Mouse (Mus musculus): ENCODE results near the gene Ifnb1. TPM values are rescaled to one million over a fixed set of nuclear protein-coding genes. Genes with fewer than 3 reads are reported as not detected.

The Ifnb1 gene
- polyA plus RNA-seq, 1 experiment from 2014 or later = not detected

- DNase-seq (peak; percentile 29), ATAC-seq (ENCODE audit: low FRiP score, low TSS enrichment) (no peak)
- Histone ChIP-seq H3K27me3 (ENCODE audit: control insufficient read depth, insufficient read depth, low read length) (no peaks in the 10 kb centered on the region), H3K27ac (replicated peaks; ENCODE audit: low read depth, low read length) (no peak overlapping the region), H3K4me1 (ENCODE audit: control insufficient read depth, insufficient read depth, low read length) (no peaks in the 10 kb centered on the region), H3K4me2 (ENCODE audit: low read length) (no peak overlapping the region), H3K9me3 (ENCODE audit: control insufficient read depth, low read length) (no peaks in the 10 kb centered on the region), H3K4me3 (replicated peaks; ENCODE audit: low read depth, low read length) (no peak overlapping the region), H3K36me3 (ENCODE audit: control insufficient read depth, insufficient read depth, low read length) (no peaks in the 10 kb centered on the region), H3K9ac (replicated peaks; ENCODE audit: low read length) (no peak overlapping the region)
- WGBS = 68% methylated on average over 4 of the region's 4 CpGs
Observed at GRCm38 (mm10) chr4:88515711-88516211, 6.8 kb downstream of the Ifnb1 start.

- Histone ChIP-seq H3K9me3 (ENCODE audit: control insufficient read depth, low read length) (no peaks in the 10 kb centered on the region), H3K4me3 (replicated peaks; ENCODE audit: low read depth, low read length) (no peak overlapping the region), H3K4me1 (ENCODE audit: control insufficient read depth, insufficient read depth, low read length) (no peaks in the 10 kb centered on the region), H3K9ac (replicated peaks; ENCODE audit: low read length) (no peak overlapping the region), H3K27ac (replicated peaks; ENCODE audit: low read depth, low read length) (no peak overlapping the region), H3K4me2 (ENCODE audit: low read length) (no peak overlapping the region), H3K27me3 (ENCODE audit: control insufficient read depth, insufficient read depth, low read length) (no peaks in the 10 kb centered on the region), H3K36me3 (ENCODE audit: control insufficient read depth, insufficient read depth, low read length) (no peaks in the 10 kb centered on the region)
- DNase-seq (no peak), ATAC-seq (ENCODE audit: low FRiP score, low TSS enrichment) (no peak)
- 60% methylated on average over 2 of the region's 2 CpGs for WGBS
Observed at GRCm38 (mm10) chr4:88515250-88515649, 7.3 kb downstream of the Ifnb1 start.

DNA sequence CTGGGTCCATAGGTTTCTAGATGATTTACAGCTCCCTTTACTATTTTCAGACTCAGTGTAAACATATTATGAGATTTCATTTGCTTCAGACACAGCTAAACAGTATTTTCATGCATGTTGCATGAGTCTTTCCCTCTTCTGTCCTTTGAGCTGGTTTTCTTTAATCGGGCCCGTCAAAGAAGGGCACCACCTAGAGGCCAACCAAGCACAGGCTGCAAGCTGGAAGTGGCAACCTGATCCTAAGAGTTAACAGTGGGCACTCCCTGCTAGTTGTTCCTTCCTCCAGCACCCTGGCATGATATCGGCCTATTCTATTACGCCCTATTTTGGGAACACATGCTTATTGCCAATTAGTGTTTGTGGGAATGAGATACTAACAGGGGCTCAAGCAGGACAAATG, 8.2 kb downstream of the Ifnb1 start:
- 52% methylated on average over 4 of the region's 4 CpGs for WGBS
- DNase-seq (peak; percentile 61), ATAC-seq (ENCODE audit: low FRiP score, low TSS enrichment) (no peak)
- H3K9ac ChIP-seq (replicated peaks; ENCODE audit: low read length) = no peak overlapping the region
- no peaks in the 10 kb centered on the region for H3K4me1 ChIP-seq (ENCODE audit: control insufficient read depth, insufficient read depth, low read length)
- H3K27ac ChIP-seq (replicated peaks; ENCODE audit: low read depth, low read length) = no peak overlapping the region
- no peaks in the 10 kb centered on the region for H3K36me3 ChIP-seq (ENCODE audit: control insufficient read depth, insufficient read depth, low read length)
- no peak overlapping the region for H3K4me2 ChIP-seq (ENCODE audit: low read length)
- H3K9me3 ChIP-seq (ENCODE audit: control insufficient read depth, low read length) = no peaks in the 10 kb centered on the region
- H3K27me3 ChIP-seq (ENCODE audit: control insufficient read depth, insufficient read depth, low read length) = no peaks in the 10 kb centered on the region
- no peak overlapping the region for H3K4me3 ChIP-seq (replicated peaks; ENCODE audit: low read depth, low read length)

DNA sequence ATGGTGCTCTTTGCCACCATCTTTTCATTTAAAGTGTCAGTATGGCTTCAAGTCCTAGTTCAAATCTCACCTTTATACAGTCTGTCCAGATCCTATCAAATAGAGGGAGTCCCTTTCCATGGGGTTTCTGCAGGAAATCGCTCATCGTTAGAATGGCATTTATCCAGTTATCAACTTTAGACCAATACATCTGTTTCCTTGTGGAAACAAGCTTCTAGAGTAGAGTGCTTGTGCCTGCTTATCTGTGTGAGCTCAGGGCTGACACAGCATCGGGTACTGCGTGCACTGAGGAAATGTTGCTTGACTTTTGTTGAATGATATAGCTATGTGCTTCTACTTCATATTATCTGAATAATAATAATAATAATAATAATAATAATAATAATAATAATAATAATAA, 8.8 kb downstream of the Ifnb1 start:
- WGBS = 93% methylated on average over 4 of the region's 4 CpGs
- ATAC-seq (ENCODE audit: low FRiP score, low TSS enrichment) = no peak
- no peak overlapping the region for H3K4me3 ChIP-seq (replicated peaks; ENCODE audit: low read depth, low read length)

DNA sequence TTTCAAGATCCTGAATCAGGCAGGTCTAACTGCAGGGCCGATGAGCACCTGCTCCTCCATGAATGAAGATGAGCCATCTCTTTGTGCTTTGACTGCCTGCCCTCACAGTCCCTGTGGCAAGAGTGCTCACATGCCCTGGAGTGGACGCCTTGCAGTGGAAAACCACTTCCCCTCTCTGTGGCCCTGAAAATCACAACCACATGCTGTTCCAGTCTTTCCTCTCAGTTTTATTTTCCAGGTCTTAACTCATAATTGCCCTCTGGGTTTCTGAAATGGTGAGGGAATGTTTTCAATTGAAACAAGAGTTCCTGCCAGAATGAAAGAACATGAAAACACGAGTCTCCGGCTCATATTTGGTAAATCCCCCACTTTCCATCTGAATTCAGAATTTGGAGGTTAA, 18.8 kb downstream of the Ifnb1 start:
- Histone ChIP-seq H3K9ac (replicated peaks; ENCODE audit: low read length) (no peak overlapping the region), H3K27me3 (ENCODE audit: control insufficient read depth, insufficient read depth, low read length) (no peaks in the 10 kb centered on the region), H3K36me3 (ENCODE audit: control insufficient read depth, insufficient read depth, low read length) (no peaks in the 10 kb centered on the region), H3K4me1 (ENCODE audit: control insufficient read depth, insufficient read depth, low read length) (no peaks in the 10 kb centered on the region), H3K4me3 (replicated peaks; ENCODE audit: low read depth, low read length) (no peak overlapping the region), H3K9me3 (ENCODE audit: control insufficient read depth, low read length) (no peaks in the 10 kb centered on the region), H3K4me2 (ENCODE audit: low read length) (no peak overlapping the region), H3K27ac (replicated peaks; ENCODE audit: low read depth, low read length) (no peak overlapping the region)
- ATAC-seq (ENCODE audit: low FRiP score, low TSS enrichment) (no peak), DNase-seq (no peak)
- 84% methylated on average over 4 of the region's 4 CpGs for WGBS

More for the DNA sequence above, 8.8 kb downstream of the Ifnb1 start:
- no peak for DNase-seq
- Histone ChIP-seq H3K9ac (replicated peaks; ENCODE audit: low read length) (no peak overlapping the region), H3K4me2 (ENCODE audit: low read length) (no peak overlapping the region), H3K27ac (replicated peaks; ENCODE audit: low read depth, low read length) (no peak overlapping the region), H3K4me1 (ENCODE audit: control insufficient read depth, insufficient read depth, low read length) (no peaks in the 10 kb centered on the region), H3K27me3 (ENCODE audit: control insufficient read depth, insufficient read depth, low read length) (no peaks in the 10 kb centered on the region), H3K36me3 (ENCODE audit: control insufficient read depth, insufficient read depth, low read length) (no peaks in the 10 kb centered on the region), H3K9me3 (ENCODE audit: control insufficient read depth, low read length) (no peaks in the 10 kb centered on the region)

DNA sequence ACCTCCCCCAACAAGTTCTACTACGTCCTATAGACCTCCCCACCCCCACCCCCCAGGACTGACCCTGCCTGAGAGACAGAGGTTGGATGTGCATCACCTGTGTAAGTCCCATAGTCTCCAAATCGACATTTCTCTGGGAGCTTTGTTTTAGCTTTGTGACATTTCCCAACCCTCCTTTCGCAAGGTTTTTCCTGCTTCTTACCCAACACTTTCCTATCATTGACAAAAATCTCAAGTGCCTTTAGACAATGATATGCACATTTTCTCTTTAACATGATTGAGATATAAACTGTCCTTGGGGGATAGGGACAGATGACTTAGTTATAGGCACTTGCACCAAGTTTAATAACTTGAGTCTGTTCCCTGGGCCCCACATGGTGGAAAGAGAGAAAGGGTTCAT, 21.3 kb downstream of the Ifnb1 start:
- no peak overlapping the region for H3K4me3 ChIP-seq (replicated peaks; ENCODE audit: low read depth, low read length)
- 84% methylated on average over 3 of the region's 3 CpGs for WGBS
- H3K9me3 ChIP-seq (ENCODE audit: control insufficient read depth, low read length) = no peaks in the 10 kb centered on the region
- no peak overlapping the region for H3K9ac ChIP-seq (replicated peaks; ENCODE audit: low read length)
- no peaks in the 10 kb centered on the region for H3K36me3 ChIP-seq (ENCODE audit: control insufficient read depth, insufficient read depth, low read length)
- DNase-seq (no peak), ATAC-seq (ENCODE audit: low FRiP score, low TSS enrichment) (no peak)
- no peak overlapping the region for H3K27ac ChIP-seq (replicated peaks; ENCODE audit: low read depth, low read length)
- H3K4me2 ChIP-seq (ENCODE audit: low read length) = no peak overlapping the region
- H3K4me1 ChIP-seq (ENCODE audit: control insufficient read depth, insufficient read depth, low read length) = no peaks in the 10 kb centered on the region
- H3K27me3 ChIP-seq (ENCODE audit: control insufficient read depth, insufficient read depth, low read length) = no peaks in the 10 kb centered on the region

DNA sequence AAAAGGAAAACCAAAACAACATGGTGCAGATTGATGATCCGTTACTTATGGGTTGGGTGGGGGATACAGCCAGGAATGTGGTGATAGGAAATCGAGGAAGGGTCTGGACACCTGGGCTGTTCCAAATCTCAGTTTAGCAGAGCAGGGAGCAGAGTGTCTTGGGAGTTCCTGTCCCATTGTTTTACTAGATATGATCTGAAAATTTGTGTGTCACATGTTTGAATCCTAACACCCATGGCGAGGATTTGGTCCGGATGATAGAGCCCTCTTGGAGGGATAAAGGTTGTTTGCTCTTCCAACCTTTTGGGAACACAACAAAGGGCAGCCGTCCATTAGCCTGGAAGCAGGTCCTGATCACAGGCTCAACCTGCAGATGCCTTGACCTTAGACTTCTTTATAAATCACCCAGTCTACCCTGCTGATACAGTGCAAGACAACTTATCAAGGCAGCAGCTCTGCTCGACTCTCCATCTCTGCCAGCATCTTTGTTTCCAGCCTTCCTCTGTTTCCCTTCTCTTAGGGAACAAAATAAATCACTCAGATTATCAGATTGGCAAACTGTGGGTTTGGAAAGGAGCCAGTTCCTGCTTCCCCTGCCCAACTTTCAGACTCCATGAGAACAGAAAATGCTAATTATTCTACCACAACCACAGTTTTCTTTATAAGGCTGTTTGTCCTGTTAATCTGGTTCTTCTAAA, 26.1 kb downstream of the Ifnb1 start:
- WGBS = 78% methylated on average over 6 of the region's 6 CpGs
- H3K27ac ChIP-seq (replicated peaks; ENCODE audit: low read depth, low read length) = no peak overlapping the region
- H3K9ac ChIP-seq (replicated peaks; ENCODE audit: low read length) = no peak overlapping the region
- H3K9me3 ChIP-seq (ENCODE audit: control insufficient read depth, low read length) = no peaks in the 10 kb centered on the region
- DNase-seq = no peak
- no peak overlapping the region for H3K4me2 ChIP-seq (ENCODE audit: low read length)
- H3K4me3 ChIP-seq (replicated peaks; ENCODE audit: low read depth, low read length) = no peak overlapping the region
- no peaks in the 10 kb centered on the region for H3K36me3 ChIP-seq (ENCODE audit: control insufficient read depth, insufficient read depth, low read length)
- no peaks in the 10 kb centered on the region for H3K4me1 ChIP-seq (ENCODE audit: control insufficient read depth, insufficient read depth, low read length)
- no peaks in the 10 kb centered on the region for H3K27me3 ChIP-seq (ENCODE audit: control insufficient read depth, insufficient read depth, low read length)
- ATAC-seq (ENCODE audit: low FRiP score, low TSS enrichment) = no peak

GRCm38 (mm10) chr4:88489622-88490021, 33.0 kb downstream of the Ifnb1 start:
- WGBS = 98% methylated on average over 2 of the region's 2 CpGs
- H3K36me3 ChIP-seq (ENCODE audit: control insufficient read depth, insufficient read depth, low read length) = no peaks in the 10 kb centered on the region
- H3K27ac ChIP-seq (replicated peaks; ENCODE audit: low read depth, low read length) = no peak overlapping the region
- no peak for DNase-seq
- H3K9ac ChIP-seq (replicated peaks; ENCODE audit: low read length) = no peak overlapping the region
- no peak for ATAC-seq (ENCODE audit: low FRiP score, low TSS enrichment)
- H3K4me1 ChIP-seq (ENCODE audit: control insufficient read depth, insufficient read depth, low read length) = no peaks in the 10 kb centered on the region
- H3K4me2 ChIP-seq (ENCODE audit: low read length) = no peak overlapping the region
- H3K27me3 ChIP-seq (ENCODE audit: control insufficient read depth, insufficient read depth, low read length) = no peaks in the 10 kb centered on the region
- H3K9me3 ChIP-seq (ENCODE audit: control insufficient read depth, low read length) = no peaks in the 10 kb centered on the region
- H3K4me3 ChIP-seq (replicated peaks; ENCODE audit: low read depth, low read length) = no peak overlapping the region

DNA sequence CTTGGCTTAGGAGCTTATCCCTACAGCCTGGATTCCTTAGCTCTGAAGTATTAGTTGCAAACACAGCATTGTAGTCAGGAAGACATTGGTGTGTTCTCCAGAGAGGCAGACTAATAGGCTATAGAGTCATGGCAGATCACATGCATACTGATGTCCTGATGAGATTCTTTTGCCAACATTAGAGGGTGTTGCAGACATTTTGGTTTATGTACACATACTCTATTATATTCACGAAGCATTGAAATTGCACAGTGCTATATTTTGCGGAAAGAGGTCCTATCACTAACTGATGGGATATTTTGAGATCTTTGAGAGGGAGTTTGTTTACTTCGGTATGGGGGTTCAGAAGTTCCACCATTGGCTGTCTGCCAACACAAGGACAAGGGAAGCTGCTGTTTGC, 34.5 kb downstream of the Ifnb1 start:
- no peaks in the 10 kb centered on the region for H3K27me3 ChIP-seq (ENCODE audit: control insufficient read depth, insufficient read depth, low read length)
- H3K36me3 ChIP-seq (ENCODE audit: control insufficient read depth, insufficient read depth, low read length) = no peaks in the 10 kb centered on the region
- H3K9me3 ChIP-seq (ENCODE audit: control insufficient read depth, low read length) = no peaks in the 10 kb centered on the region
- DNase-seq (no peak), ATAC-seq (ENCODE audit: low FRiP score, low TSS enrichment) (no peak)
- no peak overlapping the region for H3K9ac ChIP-seq (replicated peaks; ENCODE audit: low read length)
- H3K4me1 ChIP-seq (ENCODE audit: control insufficient read depth, insufficient read depth, low read length) = no peaks in the 10 kb centered on the region
- H3K27ac ChIP-seq (replicated peaks; ENCODE audit: low read depth, low read length) = no peak overlapping the region
- 94% methylated on average over 3 of the region's 3 CpGs for WGBS
- H3K4me3 ChIP-seq (replicated peaks; ENCODE audit: low read depth, low read length) = no peak overlapping the region
- H3K4me2 ChIP-seq (ENCODE audit: low read length) = no peak overlapping the region

Data from midbrain, embryonic 14.5 days (tissue).